Mouse (Mus musculus): Measurements from ENCODE around the gene Adam12. TPM values are rescaled to one million over a fixed set of nuclear protein-coding genes. Genes with fewer than 3 reads are reported as not detected.
A peak's percentile ranks its signal among the peaks of the same experiment; 100 is the strongest.

Gene Adam12
- polyA plus RNA-seq, 1 experiment from 2014 or later: 23.2 TPM

GRCm38 (mm10) chr7:133976388-133977122 lies 255.4 kb downstream of the Adam12 start:
- H3K36me3 ChIP-seq: peaks cover 8% of the 10 kb centered on the region; the same call in 1 of the 2 replicates
- H3K27ac ChIP-seq: peak overlapping the region; percentile 12; the same call in 1 of the 2 replicates
- H3K27me3 ChIP-seq: no peaks in the 10 kb centered on the region
- no peak overlapping the region for H3K9ac ChIP-seq
- H3K4me1 ChIP-seq: peaks cover 19% of the 10 kb centered on the region
- no peaks in the 10 kb centered on the region for H3K9me3 ChIP-seq
- WGBS: 45% methylated on average over 8 of the region's 8 CpGs
- no peak overlapping the region for H3K4me3 ChIP-seq
- ATAC-seq (ENCODE audit: borderline replicate concordance, extremely low read depth, low FRiP score, low TSS enrichment): no peak
- no peak overlapping the region for H3K4me2 ChIP-seq

DNA sequence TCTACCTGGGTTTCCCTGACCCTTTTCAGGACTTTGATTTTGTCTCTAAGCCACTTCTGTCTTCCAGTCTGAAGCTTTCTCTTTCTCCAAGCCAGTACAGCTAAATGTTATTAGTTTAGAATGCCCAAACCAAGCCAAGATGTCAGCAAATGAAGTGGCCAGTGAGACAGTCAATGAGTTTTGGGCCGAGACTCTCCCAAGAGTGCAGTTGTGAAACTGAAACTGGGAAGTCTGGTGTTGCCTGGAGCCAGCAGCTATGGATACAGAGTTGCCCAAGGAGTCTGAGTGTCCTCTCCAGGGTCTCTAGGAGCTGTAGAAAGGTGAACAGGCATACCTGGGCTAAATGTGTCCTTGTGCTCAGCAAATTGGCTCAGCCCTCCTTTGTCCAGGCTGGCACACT lies 260.9 kb downstream of the Adam12 start:
- no peak overlapping the region for H3K9ac ChIP-seq
- H3K27me3 ChIP-seq: no peaks in the 10 kb centered on the region
- ATAC-seq (ENCODE audit: borderline replicate concordance, extremely low read depth, low FRiP score, low TSS enrichment): peak; percentile 47; the same call in 1 of the 2 replicates
- no peaks in the 10 kb centered on the region for H3K9me3 ChIP-seq
- no peak overlapping the region for H3K4me3 ChIP-seq
- H3K4me1 ChIP-seq: peaks cover 22% of the 10 kb centered on the region
- no peak overlapping the region for H3K4me2 ChIP-seq
- 37% methylated on average over 1 of the region's 1 CpGs for WGBS
- peaks cover 8% of the 10 kb centered on the region; the same call in 1 of the 2 replicates for H3K36me3 ChIP-seq
- peak overlapping the region; percentile 25; the same call in 1 of the 2 replicates for H3K27ac ChIP-seq

GRCm38 (mm10) chr7:133970407-133970806 lies 261.5 kb downstream of the Adam12 start:
- H3K4me3 ChIP-seq: no peak overlapping the region
- H3K36me3 ChIP-seq: peaks cover 8% of the 10 kb centered on the region; the same call in 1 of the 2 replicates
- no peak overlapping the region for H3K4me2 ChIP-seq
- H3K9ac ChIP-seq: no peak overlapping the region
- peaks cover 21% of the 10 kb centered on the region for H3K4me1 ChIP-seq
- H3K27ac ChIP-seq: peak overlapping the region; percentile 25; the same call in 1 of the 2 replicates
- H3K9me3 ChIP-seq: no peaks in the 10 kb centered on the region
- H3K27me3 ChIP-seq: no peaks in the 10 kb centered on the region
- ATAC-seq (ENCODE audit: borderline replicate concordance, extremely low read depth, low FRiP score, low TSS enrichment): peak; percentile 29; the same call in 1 of the 2 replicates
- 46% methylated on average over 5 of the region's 5 CpGs for WGBS

GRCm38 (mm10) chr7:133967906-133968305 lies 264.0 kb downstream of the Adam12 start:
- no peaks in the 10 kb centered on the region for H3K9me3 ChIP-seq
- peaks cover 21% of the 10 kb centered on the region for H3K4me1 ChIP-seq
- H3K27me3 ChIP-seq: no peaks in the 10 kb centered on the region
- H3K27ac ChIP-seq: no peak overlapping the region
- H3K9ac ChIP-seq: no peak overlapping the region
- H3K36me3 ChIP-seq: peaks cover 8% of the 10 kb centered on the region; the same call in 1 of the 2 replicates
- no peak for ATAC-seq (ENCODE audit: borderline replicate concordance, extremely low read depth, low FRiP score, low TSS enrichment)
- WGBS: 72% methylated on average over 5 of the region's 5 CpGs
- no peak overlapping the region for H3K4me3 ChIP-seq
- H3K4me2 ChIP-seq: no peak overlapping the region

- Histone ChIP-seq H3K9ac (no peak overlapping the region), H3K4me2 (no peak overlapping the region), H3K27me3 (no peaks in the 10 kb centered on the region), H3K9me3 (no peaks in the 10 kb centered on the region), H3K27ac (no peak overlapping the region; the same call in 1 of the 2 replicates), H3K36me3 (peaks cover 12% of the 10 kb centered on the region; the same call in 1 of the 2 replicates), H3K4me3 (no peak overlapping the region), H3K4me1 (no peaks in the 10 kb centered on the region)
- ATAC-seq (ENCODE audit: borderline replicate concordance, extremely low read depth, low FRiP score, low TSS enrichment): no peak
- 53% methylated on average over 8 of the region's 8 CpGs for WGBS
Observed at GRCm38 (mm10) chr7:133963501-133963900, 268.4 kb downstream of the Adam12 start.

DNA sequence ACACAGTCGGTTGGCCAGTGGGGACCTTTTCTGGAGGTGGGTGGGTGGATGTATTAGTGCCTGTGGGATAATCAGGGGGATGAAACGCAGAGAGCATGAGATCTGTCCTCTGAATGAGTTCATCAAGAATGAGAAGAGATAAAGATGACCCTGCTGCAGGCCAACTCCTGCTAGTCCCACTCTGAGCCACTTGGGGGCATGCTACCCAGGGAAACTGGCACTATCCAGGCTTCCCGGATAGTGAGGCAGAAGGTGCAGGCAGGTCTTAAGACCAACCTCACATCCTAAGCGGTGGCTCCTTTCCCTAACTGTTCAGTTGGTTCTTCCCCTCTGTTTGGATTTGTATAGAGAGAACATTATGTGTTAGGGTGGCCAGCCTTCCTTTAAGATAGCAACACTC lies 272.7 kb downstream of the Adam12 start:
- 53% methylated on average over 4 of the region's 4 CpGs for WGBS

DNA sequence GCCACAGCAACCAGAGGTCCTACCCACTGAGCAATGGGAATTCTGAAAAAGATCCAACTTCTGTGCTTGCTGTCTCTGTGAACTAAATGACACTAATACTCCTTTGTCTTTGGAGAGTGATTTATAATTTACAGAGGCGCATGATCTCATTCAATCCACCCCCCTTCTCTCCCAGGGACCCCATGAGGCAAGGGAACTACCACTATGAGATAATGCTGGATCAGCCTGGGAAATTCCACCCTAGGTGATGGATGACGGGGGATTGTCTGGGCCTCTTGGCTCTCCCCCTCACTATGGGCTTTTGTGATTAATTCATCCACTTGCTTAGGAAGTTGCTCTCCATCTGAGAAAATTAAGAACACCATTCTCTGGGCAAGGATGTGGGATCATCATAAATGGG lies 274.1 kb downstream of the Adam12 start:
- Histone ChIP-seq H3K4me2 (no peak overlapping the region), H3K4me1 (peaks cover 16% of the 10 kb centered on the region), H3K9ac (no peak overlapping the region), H3K9me3 (no peaks in the 10 kb centered on the region), H3K27ac (no peak overlapping the region), H3K36me3 (0 out of 2 replicates have a peak, but pooled peaks cover 9% of the 10 kb centered on the region), H3K27me3 (no peaks in the 10 kb centered on the region), H3K4me3 (no peak overlapping the region)
- no peak for ATAC-seq (ENCODE audit: borderline replicate concordance, extremely low read depth, low FRiP score, low TSS enrichment)
- 61% methylated on average over 2 of the region's 2 CpGs for WGBS

More for the DNA sequence above, 272.7 kb downstream of the Adam12 start:
- no peak for ATAC-seq (ENCODE audit: borderline replicate concordance, extremely low read depth, low FRiP score, low TSS enrichment)
- Histone ChIP-seq H3K9me3 (no peaks in the 10 kb centered on the region), H3K36me3 (0 out of 2 replicates have a peak, but pooled peaks cover 9% of the 10 kb centered on the region), H3K4me2 (no peak overlapping the region), H3K4me3 (no peak overlapping the region), H3K4me1 (peaks cover 5% of the 10 kb centered on the region; the same call in 1 of the 2 replicates), H3K27me3 (no peaks in the 10 kb centered on the region), H3K27ac (no peak overlapping the region), H3K9ac (no peak overlapping the region)

DNA sequence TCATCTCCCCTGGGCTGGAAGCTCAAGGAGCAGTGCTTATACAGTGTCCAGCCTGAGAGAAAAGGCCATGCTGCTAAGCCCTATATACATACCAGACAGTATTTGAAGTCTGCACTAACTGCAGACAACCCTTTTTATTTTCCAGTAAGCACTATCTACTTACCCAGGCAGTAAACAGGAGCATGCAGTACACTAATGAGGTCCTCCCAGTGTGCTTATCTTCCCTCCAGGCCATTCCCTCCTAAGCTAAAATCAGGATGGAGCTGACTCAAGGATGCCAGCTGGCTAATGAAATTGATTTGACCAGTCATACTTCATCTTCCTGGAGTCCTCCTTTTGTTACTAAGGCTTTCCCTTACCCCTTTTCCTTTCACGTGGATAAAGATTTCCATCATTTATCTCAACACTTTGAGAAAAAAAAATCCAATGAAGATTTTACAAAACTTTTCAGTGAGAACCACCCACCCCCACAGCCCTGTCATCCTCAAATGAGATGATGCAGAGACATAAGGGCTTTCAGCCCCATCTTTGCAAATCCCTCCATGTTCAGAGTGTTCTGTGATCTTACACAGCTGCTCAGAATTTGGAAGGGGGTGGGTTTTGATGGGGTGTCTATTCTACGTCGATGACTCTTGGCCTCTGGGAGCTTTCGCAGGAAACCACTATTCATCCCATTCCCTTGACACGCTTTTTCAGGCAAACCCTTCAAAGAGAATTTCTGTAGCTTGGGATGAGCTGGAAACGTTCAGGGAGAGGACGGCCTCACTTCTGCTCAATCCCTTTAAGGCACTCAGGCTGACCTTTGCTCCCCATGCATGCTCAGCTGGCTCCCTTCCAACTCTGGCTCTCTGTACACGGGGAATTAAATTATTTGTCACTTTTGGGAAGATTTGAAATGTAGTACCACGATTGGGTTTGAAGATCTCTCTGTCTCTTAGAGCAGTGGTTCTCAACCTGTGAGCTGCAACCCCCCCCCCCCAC lies 277.5 kb downstream of the Adam12 start:
- Histone ChIP-seq H3K9me3 (no peaks in the 10 kb centered on the region), H3K27ac (peak overlapping the region; percentile 81), H3K4me2 (no peak overlapping the region), H3K27me3 (no peaks in the 10 kb centered on the region), H3K9ac (no peak overlapping the region), H3K4me3 (no peak overlapping the region), H3K4me1 (peaks cover 18% of the 10 kb centered on the region), H3K36me3 (peaks cover 16% of the 10 kb centered on the region; the same call in 1 of the 2 replicates)
- 26% methylated on average over 9 of the region's 9 CpGs for WGBS
- peak; percentile 93 for ATAC-seq (ENCODE audit: borderline replicate concordance, extremely low read depth, low FRiP score, low TSS enrichment)

DNA sequence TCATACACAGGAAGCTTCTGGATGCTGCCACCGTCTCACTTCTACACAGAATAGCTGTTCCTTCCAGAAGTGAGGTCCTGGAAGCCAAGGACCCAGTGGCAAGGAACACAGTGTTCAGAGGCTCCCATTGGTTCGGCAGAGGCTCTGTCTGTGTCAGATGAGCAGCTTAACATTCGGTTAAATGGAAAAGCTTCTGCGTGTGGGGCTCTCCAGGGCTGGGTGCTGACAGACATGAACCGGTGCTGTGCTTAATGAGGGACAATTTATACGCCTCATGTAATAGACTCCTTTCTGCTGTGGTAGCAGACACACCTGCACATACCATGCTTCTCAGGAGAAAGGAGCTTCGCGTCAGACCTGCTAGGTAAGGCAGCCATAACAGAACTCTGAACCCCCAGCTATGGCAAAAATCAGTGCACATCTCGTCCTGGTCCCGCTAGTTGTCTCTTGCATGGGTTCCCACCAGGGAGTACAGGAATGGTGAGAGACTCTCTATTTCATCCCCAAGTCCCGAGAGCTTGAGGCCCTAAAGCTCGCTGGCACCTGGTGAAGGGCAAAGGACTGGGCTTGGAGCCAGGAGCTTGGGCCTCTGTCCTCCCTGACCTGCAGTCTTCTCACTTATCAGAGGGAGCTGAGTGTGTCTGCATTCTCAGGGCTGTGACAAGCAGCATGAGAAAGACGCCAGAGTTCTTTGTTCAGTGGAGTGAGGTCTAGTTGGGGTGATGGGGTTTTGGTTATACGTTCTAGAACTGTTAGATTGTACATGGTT lies 280.0 kb downstream of the Adam12 start:
- no peak overlapping the region for H3K4me3 ChIP-seq
- no peak for ATAC-seq (ENCODE audit: borderline replicate concordance, extremely low read depth, low FRiP score, low TSS enrichment)
- H3K27me3 ChIP-seq: no peaks in the 10 kb centered on the region
- WGBS: 63% methylated on average over 14 of the region's 14 CpGs
- no peak overlapping the region for H3K4me2 ChIP-seq
- no peak overlapping the region for H3K9ac ChIP-seq
- H3K9me3 ChIP-seq: no peaks in the 10 kb centered on the region
- H3K4me1 ChIP-seq: peaks cover 20% of the 10 kb centered on the region
- peaks cover 14% of the 10 kb centered on the region; the same call in 1 of the 2 replicates for H3K36me3 ChIP-seq
- no peak overlapping the region for H3K27ac ChIP-seq

DNA sequence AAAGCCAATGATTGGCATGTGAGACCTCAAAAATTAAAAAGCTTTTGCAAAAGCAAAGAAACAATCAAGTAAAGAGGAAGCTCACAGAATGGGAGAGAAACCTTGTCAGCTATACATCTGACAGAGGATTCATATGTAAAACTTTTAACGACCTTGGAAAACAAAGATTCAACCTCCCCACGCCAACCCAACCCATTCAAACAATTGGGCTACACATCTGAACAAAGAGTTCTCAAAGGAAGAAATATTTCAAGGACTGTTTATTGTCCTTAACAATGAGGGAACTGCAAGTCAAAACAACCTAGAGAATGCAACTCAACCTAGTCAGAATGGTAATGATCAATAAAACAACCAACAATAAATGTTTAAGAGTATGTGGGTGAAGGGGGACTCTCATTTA lies 284.6 kb downstream of the Adam12 start:
- Histone ChIP-seq H3K9me3 (no peaks in the 10 kb centered on the region), H3K27me3 (no peaks in the 10 kb centered on the region), H3K4me1 (peaks cover 9% of the 10 kb centered on the region), H3K4me2 (no peak overlapping the region), H3K4me3 (no peak overlapping the region), H3K36me3 (peaks cover 11% of the 10 kb centered on the region; the same call in 1 of the 2 replicates), H3K27ac (no peak overlapping the region), H3K9ac (no peak overlapping the region)
- 76% methylated on average over 2 of the region's 2 CpGs for WGBS
- ATAC-seq (ENCODE audit: borderline replicate concordance, extremely low read depth, low FRiP score, low TSS enrichment): no peak

DNA sequence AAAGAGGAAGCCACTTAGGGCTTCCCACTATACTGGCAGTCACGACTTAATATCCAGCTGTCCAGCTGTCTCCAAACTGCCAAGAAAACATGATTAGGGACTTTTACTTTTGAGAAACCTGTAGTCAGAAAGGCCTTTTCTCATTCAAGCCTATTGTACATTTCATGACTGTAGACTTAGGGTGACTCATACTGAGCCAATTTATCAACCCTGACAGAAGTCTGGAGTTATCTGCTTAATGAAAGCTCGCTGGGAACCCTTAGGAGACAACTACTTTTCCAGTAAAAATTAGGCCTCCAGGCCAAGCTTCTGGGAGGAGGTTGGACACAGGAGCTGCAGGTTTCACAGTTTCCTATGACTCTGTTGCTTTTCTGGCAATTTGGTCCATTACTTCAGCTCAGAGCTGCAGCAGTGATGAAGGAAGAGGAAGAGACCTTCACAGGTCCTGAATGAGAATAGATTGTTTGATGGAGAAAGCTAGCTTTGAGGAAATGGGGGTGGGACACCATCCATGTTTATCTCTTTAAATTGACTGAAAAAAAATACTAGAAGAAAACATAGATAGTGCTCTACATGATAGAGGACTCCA lies 285.1 kb downstream of the Adam12 start:
- H3K9me3 ChIP-seq: no peaks in the 10 kb centered on the region
- H3K27ac ChIP-seq: peak overlapping the region; percentile 69
- H3K9ac ChIP-seq: no peak overlapping the region
- H3K36me3 ChIP-seq: peaks cover 11% of the 10 kb centered on the region; the same call in 1 of the 2 replicates
- WGBS: 48% methylated on average over 2 of the region's 2 CpGs
- ATAC-seq (ENCODE audit: borderline replicate concordance, extremely low read depth, low FRiP score, low TSS enrichment): no peak
- H3K4me3 ChIP-seq: no peak overlapping the region
- H3K27me3 ChIP-seq: no peaks in the 10 kb centered on the region
- H3K4me2 ChIP-seq: no peak overlapping the region
- H3K4me1 ChIP-seq: peaks cover 6% of the 10 kb centered on the region

All from lung, embryonic 15.5 days (tissue).